Mouse (Mus musculus): Measurements from ENCODE around the gene Capn15.

DNA sequence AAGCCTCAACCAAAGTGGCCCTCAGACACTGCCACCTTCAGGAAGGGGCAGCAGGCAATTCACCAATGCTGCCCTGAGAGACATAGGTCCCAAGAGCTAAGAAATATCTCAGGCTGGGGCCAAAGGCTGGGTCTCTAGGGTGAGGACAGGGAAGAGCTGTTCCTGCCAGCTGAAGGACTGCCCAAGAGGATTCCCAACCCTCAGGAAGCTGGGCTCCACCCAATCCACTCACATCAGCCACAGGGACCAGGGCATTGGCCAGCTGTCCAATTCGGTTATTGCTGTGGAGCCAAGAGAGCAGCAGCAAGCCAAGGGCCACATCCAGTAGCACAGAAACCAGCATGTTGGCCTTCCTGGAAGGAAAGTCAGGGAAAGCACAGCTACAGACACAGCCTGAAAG, 51.1 kb downstream of the Capn15 start:
- no peak for TF ChIP-seq CTCF (IDR thresholded peaks at IDR 0.05; ENCODE audit: low read depth, low read length)
- TF ChIP-seq POLR2A (IDR thresholded peaks at IDR 0.05; ENCODE audit: borderline replicate concordance, low read depth, low read length): no peak
